Mouse (Mus musculus): Measurements from ENCODE around the gene Pde4c.

Pde4c gene

GRCm38 (mm10) chr8:70724216-70724615, 696 bp downstream of the Pde4c start:
- 87% methylated on average over 12 of the region's 12 CpGs for WGBS

- WGBS = 57% methylated on average over 14 of the region's 14 CpGs
Observed at GRCm38 (mm10) chr8:70725792-70726447, 2.4 kb downstream of the Pde4c start.

GRCm38 (mm10) chr8:70726721-70727120, 3.2 kb downstream of the Pde4c start:
- 45% methylated on average over 11 of the region's 11 CpGs for WGBS

DNA sequence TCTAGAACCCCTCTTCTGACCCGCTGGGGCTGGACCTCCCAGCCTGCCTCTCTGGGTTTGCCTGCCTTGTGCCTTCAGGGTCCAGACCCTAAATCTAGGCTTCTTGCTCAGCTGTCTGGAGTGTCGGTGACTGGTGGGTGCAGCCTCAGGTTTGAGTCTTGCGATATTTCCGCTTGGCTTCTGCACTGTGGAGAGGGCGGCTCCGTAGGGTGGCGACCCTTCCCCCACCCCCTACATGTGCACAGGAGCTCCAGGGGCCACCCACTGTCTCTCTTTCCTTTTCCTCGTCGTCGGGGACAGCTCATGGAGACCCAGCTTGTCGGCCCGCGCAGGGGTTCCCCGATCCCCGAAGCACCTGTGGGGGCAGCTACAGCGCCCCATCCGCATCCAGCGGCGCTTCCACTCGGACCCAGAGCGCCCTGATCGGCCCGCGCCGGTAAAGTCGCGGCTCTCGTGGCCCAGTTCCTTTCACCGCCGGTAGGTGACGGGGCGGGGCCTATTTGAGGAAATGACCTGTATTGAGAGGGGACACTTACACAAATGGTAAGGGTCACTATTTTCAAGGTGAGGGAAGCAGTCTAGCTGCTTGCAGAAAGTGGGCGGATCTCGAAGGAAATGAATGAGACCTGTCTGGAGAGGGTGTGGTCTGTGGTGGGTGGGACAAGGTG, 6.4 kb downstream of the Pde4c start:
- WGBS = 9% methylated on average over 34 of the region's 34 CpGs

GRCm38 (mm10) chr8:70730956-70731355, 7.4 kb downstream of the Pde4c start:
- 92% methylated on average over 4 of the region's 4 CpGs for WGBS

DNA sequence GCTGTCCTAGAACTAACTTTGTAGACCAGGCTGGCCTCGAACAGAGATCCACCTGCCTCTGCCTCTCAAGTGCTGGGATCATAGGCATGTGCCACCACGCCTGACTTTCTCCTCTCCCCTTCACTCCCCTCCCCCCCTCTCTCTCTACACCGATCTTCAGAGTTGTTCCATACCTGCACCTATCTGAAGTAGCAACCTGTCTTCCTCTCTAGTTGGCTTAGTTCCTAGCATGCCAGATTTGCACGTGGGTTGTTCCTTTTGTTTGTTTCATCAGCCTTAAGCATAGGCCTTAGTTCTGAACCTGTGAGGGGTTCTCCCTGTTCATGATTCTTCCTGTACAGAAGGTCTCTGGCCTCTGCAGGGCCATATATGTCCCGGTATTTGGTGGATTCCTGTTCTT, 14.2 kb downstream of the Pde4c start:
- WGBS = 74% methylated on average over 5 of the region's 5 CpGs

- WGBS = 73% methylated on average over 3 of the region's 3 CpGs
Observed at GRCm38 (mm10) chr8:70738211-70738610, 14.7 kb downstream of the Pde4c start.

- 66% methylated on average over 5 of the region's 5 CpGs for WGBS
Observed at GRCm38 (mm10) chr8:70741661-70742060, 18.1 kb downstream of the Pde4c start.

DNA sequence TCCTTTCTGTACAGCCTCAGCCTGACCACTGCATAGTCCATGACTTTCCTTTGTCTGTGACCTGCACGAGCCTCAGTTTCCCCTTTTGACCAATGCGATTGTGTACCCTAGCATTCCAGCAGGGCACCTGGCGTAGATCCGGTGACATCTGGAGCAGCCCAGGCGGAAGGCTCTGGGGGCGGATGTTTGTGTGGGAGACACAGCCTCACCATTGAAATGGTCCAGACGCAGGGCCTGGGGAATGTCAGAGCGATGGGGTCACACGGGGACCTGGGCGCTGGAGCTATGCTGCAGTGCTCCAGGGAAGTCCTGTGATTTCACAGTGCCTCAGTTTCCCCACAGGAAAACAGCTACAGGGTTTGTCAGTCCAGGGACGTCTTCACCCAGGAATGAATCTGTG, 18.7 kb downstream of the Pde4c start:
- WGBS = 68% methylated on average over 11 of the region's 11 CpGs

DNA sequence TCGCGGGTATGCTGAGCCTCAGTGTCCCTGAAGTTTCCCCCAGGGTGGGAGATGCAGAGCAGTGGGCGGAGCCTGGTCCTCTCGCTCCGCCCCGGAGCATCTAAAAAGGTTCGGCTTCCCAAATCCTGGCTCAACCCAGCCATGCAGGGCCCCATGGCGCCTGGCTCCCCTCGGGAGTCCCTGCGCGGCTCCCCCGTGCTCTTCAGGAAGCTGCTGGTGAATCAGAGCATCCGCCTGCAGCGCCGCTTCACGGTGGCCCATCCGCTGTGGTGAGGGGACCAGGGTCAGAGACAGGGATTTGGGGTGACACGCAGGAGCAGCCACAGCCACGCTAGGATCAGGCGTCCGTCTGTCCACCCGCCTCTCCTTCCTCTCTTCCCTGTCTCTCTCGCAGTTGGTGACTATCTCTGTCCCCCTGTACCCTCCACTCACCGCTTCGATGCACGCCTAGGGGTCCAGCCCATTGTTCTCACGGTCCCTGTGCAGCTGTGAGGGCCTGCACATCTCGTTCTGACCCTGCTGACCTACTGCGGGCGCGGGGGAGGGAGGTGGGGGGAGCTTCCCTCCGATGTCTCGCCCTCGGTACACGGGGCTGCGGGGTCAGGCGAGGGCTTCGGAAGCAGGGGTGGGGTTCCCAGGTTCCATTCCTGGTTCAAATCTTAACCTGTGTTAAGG, 19.6 kb downstream of the Pde4c start:
- 12% methylated on average over 38 of the region's 38 CpGs for WGBS

DNA sequence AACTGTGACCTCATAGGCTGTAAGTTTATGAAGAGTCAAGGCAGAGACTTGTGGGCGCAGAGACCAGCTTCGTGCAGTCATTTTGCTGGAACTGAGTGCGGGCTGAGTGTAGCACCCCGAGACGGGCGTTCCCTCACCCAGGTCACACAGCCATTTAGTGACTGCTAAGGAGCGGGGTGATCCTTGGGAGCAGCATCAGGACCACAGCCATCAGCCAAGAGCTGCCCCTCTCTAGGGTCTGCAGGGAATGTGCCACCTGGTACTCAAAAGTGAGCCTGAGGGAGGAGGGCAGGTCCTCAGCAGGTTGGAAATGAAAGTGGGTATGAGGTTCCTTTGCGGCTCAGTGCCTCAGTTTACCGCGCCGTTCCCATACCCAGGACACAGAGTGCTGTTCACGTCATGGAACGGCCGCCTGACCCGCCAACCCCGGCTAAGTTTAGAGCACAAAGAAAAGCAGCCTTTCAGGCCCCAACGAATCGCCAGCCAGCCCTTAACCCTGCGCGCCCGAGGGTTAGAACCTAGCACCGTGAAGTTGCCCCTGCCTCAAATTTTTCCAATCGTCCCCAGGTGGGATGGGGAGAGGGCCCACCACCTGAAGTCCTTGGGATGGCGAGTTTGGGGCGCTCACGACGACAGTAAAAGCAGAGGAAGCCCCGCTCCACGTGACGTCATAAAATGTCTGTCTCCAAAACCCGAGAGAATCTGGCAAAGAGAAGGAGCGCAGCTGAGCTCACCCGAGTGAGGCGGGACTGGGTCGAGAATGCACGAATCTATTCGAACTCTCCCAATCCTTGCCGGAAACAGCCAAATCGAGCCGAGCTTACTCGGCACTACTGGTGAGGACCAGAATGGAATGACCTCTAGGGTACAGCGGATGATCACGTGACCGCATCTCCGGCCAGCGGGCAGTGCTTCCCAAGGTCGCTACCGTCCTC, 20.4 kb downstream of the Pde4c start:
- WGBS = 5% methylated on average over 48 of the region's 48 CpGs

- 48% methylated on average over 11 of the region's 11 CpGs for WGBS
Observed at GRCm38 (mm10) chr8:70744806-70745205, 21.3 kb downstream of the Pde4c start.

- WGBS = 65% methylated on average over 19 of the region's 19 CpGs
Observed at GRCm38 (mm10) chr8:70745691-70746220, 22.2 kb downstream of the Pde4c start.

GRCm38 (mm10) chr8:70746676-70747075, 23.2 kb downstream of the Pde4c start:
- 89% methylated on average over 9 of the region's 9 CpGs for whole genome bisulfite sequencing

GRCm38 (mm10) chr8:70747211-70747890, 23.8 kb downstream of the Pde4c start:
- 84% methylated on average over 18 of the region's 18 CpGs for WGBS

DNA sequence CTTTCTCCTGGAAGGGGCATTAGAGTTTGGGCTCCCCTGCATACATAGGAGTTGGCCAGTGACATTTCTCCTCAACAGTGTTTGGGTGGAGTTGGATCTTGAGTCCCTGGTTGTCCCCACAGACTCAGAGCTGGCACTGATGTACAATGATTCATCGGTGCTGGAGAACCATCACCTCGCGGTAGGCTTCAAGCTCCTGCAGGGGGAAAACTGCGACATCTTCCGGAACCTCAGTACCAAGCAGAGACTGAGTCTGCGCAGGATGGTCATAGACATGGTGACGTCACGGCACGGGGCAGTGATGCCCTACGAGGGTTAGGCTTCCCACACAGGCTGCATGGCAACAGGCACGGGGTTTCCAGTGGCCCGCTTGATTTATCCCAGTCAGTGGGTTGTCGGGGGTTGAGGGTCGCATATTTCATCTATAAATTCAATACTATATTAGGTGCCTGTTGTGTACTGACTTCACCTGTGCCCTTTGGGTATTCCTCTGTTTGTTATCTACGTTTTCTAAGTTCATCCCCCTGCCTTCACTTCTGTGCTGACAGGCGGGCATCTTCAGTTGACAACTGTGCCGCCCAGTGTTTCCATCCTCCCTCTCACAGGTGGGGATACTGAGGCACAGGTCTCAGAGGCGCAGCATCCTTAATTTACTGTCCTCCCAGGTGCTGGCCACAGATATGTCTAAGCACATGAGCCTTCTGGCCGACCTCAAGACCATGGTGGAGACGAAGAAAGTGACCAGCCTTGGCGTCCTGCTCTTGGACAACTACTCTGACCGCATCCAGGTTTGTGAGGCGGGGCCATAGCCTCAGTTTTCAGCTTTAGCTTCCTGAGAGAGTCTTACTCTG, 25.0 kb downstream of the Pde4c start:
- 84% methylated on average over 23 of the region's 23 CpGs for WGBS

DNA sequence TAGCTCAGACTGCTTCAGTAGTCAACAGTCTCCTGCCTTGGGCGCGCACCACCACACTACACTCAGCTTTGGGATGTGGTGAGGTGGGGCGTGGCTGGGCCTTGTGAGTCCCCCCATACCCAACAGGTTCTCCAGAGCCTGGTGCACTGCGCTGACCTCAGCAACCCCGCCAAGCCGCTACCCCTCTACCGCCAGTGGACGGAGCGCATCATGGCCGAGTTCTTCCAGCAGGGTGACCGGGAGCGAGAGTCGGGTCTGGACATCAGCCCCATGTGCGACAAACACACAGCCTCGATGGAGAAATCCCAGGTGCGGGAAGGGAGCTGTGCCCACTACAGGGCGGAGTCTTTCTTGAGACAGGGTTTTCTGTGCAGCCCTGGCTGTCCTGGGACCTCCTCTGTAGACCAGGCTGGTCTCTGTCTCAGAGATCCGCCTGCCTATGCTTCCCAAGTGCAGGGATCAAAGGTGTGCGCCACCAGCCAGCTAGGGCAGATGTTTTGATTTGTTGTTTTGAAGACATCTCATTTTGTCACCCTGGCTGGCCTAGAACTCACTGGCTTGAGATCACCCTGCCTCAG, 25.7 kb downstream of the Pde4c start:
- 91% methylated on average over 19 of the region's 19 CpGs for WGBS

DNA sequence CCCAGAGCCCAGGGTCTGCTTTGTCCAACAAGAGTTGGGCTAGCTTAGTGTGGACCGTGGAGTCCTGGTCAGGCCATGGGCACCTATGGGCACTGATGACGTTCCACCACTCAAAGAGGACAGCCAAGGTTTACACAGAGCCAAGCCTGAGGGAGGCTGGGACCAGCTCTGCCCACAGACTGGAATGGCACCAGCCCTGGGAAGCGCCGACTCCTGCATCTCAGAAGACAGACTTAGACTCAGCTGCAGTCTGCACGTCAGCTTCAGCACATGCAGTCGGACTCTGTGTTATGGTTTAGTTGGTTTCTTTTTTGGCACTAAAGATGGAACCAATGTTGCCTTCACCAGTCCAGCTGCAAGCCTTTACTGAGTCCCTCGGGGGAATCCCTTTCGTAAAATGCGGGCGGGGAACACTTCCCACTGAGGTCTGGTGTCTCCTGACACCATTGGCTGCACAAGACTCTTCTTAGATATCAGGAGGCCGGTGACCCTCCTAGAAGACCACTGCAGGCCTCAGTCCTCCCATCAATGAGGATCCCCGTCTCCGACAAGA, 26.7 kb downstream of the Pde4c start:
- WGBS = 62% methylated on average over 13 of the region's 13 CpGs

- 22% methylated on average over 11 of the region's 11 CpGs for WGBS
Observed at GRCm38 (mm10) chr8:70752000-70752764, 28.7 kb downstream of the Pde4c start.

All from cerebral cortex, adult 2 months (tissue).